Mouse (Mus musculus) midbrain, embryonic 15.5 days (tissue): Measurements from ENCODE around the gene Lamp2. TPM values are rescaled to one million over a fixed set of nuclear protein-coding genes. Genes with fewer than 3 reads are reported as not detected.

Source experiments
- ATAC-seq: fragments of 200-750 bp; cut with Nextera tagmentation; replicated peaks from 2 replicates; pipeline ENCODE4 v1.8.0; 2017; ENCODE audit warnings: moderate TSS enrichment
- H3K27ac ChIP-seq: fragments of 300-500 bp; sonication (generic); 2 replicates; pipeline ENCODE4 v1.5.1; 2015; ENCODE audit warnings: mild to moderate bottlenecking, inconsistent platforms
- H3K27me3 ChIP-seq: fragments of 300-500 bp; sonication (generic); replicated peaks from 2 replicates; pipeline ENCODE4 v1.6.1; 2015; ENCODE audit warnings: inconsistent platforms
- H3K36me3 ChIP-seq: fragments of 300-500 bp; sonication (generic); replicated peaks from 2 replicates; pipeline ENCODE4 v1.6.1; 2015; ENCODE audit warnings: inconsistent platforms
- H3K4me1 ChIP-seq: fragments of 300-500 bp; sonication (generic); 2 replicates; pipeline ENCODE4 v1.6.1; 2015; ENCODE audit warnings: inconsistent platforms
- H3K4me2 ChIP-seq: fragments of 300-500 bp; sonication (generic); 2 replicates; pipeline ENCODE4 v1.6.1; 2015; ENCODE audit warnings: inconsistent platforms, mild to moderate bottlenecking, moderate library complexity
- H3K4me3 ChIP-seq: fragments of 300-500 bp; sonication (generic); 2 replicates; pipeline ENCODE4 v1.5.1; 2015; ENCODE audit warnings: mild to moderate bottlenecking, inconsistent platforms
- H3K9ac ChIP-seq: fragments of 300-500 bp; sonication (generic); 2 replicates; pipeline ENCODE4 v1.6.1; 2015; ENCODE audit warnings: mild to moderate bottlenecking, inconsistent platforms
- H3K9me3 ChIP-seq: fragments of 300-500 bp; sonication (generic); 2 replicates; pipeline ENCODE4 v1.6.1; 2016; ENCODE audit warnings: inconsistent platforms
- WGBS: fragments of 180-500 bp; shearing (Covaris S2); methylation state at CpG from one replicate; pipeline ENCODE4 v1.1.7; 2015; ENCODE audit warnings: mixed read lengths; 5-methylcytosine and 5-hydroxymethylcytosine counted together
- polyA plus RNA-seq: library from polyadenylated mRNA; unstranded; fragments of >200 nt; fragmentation: Nextera tagmentation; extraction: Ambion mirVana; gene quantifications from 2 replicates; pipeline ENCODE4 v1.2.1, GENCODE M21; 2015

Lamp2 gene
- polyA plus RNA-seq, 1 experiment from 2014 or later = 52.0 TPM

DNA sequence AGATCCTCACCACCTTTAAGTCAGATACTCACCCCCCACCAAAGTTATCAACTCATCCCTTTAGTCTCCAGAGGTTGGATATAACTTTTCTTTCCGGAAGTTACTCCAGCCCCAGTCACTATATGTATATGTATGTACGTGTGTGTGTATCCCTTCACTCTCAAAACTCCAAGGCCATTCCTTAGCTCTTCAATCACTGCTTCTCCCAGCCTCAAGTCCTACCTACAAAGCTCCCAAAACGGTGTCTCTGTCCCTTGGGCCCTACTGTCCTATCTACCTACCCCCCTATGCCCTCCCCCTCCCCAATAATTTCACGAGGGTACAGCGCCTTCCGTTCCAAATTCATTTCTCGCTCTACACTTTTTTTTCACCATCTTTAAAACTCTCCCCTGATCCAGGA lies 780 bp downstream of the Lamp2 start:
- Histone ChIP-seq H3K9ac (peak overlapping the region; percentile 39), H3K4me1 (peaks cover 5% of the 10 kb centered on the region), H3K27ac (no peak overlapping the region), H3K9me3 (no peaks in the 10 kb centered on the region), H3K4me2 (peak overlapping the region; percentile 51), H3K4me3 (peak overlapping the region; percentile 57), H3K36me3 (no peaks in the 10 kb centered on the region), H3K27me3 (no peaks in the 10 kb centered on the region)
- ATAC-seq = peak; percentile 22
- 30% methylated on average over 7 of the region's 7 CpGs for WGBS

DNA sequence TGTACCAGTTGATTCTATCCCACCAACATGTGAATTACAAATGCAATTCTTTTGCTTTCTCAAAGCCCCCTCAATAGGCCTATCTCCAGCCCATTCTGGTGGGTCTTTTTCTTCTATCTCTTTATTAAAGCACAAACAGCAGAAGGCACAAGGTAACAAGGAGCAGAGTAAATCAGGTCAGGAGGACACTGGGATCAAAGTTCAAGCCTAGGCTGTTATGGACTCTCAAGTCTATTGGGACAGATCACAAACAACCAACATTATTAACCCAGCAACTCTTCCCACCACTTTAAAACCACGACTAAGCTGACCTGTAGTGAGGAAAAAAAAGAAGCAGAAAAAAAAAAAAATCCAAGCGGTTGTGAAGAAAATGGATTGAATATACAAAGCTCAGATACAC lies 1.4 kb downstream of the Lamp2 start:
- WGBS = 39% methylated on average over 2 of the region's 2 CpGs
- 0 out of 2 replicates have a peak overlapping the region, but pooled peaks have one; percentile 57 for H3K4me3 ChIP-seq

DNA sequence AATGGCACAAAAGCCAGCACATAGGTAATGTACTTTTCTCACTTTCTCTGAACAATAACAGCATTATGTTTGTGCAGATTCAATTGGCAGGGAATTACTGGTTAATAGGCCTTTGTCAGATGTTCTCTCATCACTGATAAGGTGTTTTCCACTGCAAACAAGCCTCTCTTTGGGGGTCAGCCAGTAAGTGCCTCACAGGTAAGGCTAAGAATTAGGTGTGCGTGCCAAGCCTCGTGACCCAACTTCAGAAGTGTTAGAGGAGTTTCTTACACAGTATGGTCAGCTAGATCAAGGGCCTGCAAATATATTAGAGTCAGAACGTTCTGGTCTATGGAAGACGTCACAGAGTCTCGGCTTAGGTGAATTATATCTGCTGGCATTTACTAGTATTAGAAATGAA lies 2.3 kb downstream of the Lamp2 start:
- no peak overlapping the region for H3K9ac ChIP-seq
- no peaks in the 10 kb centered on the region for H3K9me3 ChIP-seq
- H3K4me2 ChIP-seq = no peak overlapping the region
- no peak overlapping the region for H3K4me3 ChIP-seq
- ATAC-seq = no peak
- H3K27me3 ChIP-seq = no peaks in the 10 kb centered on the region
- H3K27ac ChIP-seq = no peak overlapping the region
- peaks cover 10% of the 10 kb centered on the region; the same call in 1 of the 2 replicates for H3K36me3 ChIP-seq
- peaks cover 5% of the 10 kb centered on the region for H3K4me1 ChIP-seq
- WGBS = 84% methylated on average over 5 of the region's 5 CpGs

More for the DNA sequence above, 1.4 kb downstream of the Lamp2 start:
- Histone ChIP-seq H3K9me3 (no peaks in the 10 kb centered on the region), H3K9ac (no peak overlapping the region), H3K27me3 (no peaks in the 10 kb centered on the region), H3K4me2 (peak overlapping the region; percentile 51), H3K4me1 (peaks cover 5% of the 10 kb centered on the region), H3K36me3 (peaks cover 3% of the 10 kb centered on the region; the same call in 1 of the 2 replicates), H3K27ac (no peak overlapping the region)
- ATAC-seq = no peak

DNA sequence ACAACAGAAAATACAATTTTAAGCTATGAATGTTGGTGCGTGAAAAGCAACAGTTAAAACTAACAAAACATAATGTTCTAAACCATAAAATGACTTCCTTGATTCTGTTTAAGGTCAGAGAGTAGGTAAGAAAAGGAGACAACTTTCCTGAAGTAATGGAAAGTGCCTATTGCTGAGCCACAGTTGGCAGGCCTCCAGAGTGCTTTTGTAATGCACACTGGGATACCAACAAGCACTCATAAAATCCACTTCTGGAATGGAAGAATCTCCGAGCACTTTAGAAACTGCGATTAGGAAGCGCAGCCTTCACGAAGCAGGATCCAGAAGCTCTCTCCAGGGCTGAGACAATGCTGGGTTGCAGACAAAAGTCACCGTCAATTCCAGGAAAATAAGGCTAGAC lies 5.8 kb downstream of the Lamp2 start:
- Histone ChIP-seq H3K36me3 (peaks cover 10% of the 10 kb centered on the region; the same call in 1 of the 2 replicates), H3K9ac (no peak overlapping the region), H3K27me3 (no peaks in the 10 kb centered on the region), H3K9me3 (no peaks in the 10 kb centered on the region), H3K4me2 (no peak overlapping the region), H3K4me3 (no peak overlapping the region), H3K27ac (no peak overlapping the region), H3K4me1 (peaks cover 5% of the 10 kb centered on the region)
- WGBS = 84% methylated on average over 6 of the region's 6 CpGs
- no peak for ATAC-seq

DNA sequence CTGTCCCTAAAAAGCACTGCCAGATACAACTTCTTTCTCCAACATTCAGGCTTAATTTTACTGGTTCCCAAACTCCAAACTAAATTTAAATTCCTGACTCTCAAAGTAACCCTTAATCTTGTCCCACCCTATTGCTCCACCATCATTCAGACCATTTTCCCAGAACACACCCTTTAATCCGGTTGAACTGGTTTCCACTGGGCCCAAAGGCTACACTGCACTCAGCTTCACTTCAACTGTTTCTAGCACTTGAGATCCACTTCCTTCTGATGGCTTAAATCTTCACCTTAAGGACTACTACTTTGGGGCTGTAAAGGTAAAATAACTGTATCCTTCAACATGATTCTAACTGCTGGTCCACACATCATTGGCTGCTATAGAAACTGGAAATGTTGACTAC lies 10.5 kb downstream of the Lamp2 start:
- Histone ChIP-seq H3K9me3 (no peaks in the 10 kb centered on the region), H3K27me3 (no peaks in the 10 kb centered on the region), H3K4me1 (no peaks in the 10 kb centered on the region), H3K9ac (no peak overlapping the region), H3K4me2 (no peak overlapping the region), H3K4me3 (no peak overlapping the region), H3K27ac (no peak overlapping the region), H3K36me3 (peaks cover 10% of the 10 kb centered on the region; the same call in 1 of the 2 replicates)
- 85% methylated on average over 1 of the region's 1 CpGs for WGBS
- ATAC-seq = no peak

DNA sequence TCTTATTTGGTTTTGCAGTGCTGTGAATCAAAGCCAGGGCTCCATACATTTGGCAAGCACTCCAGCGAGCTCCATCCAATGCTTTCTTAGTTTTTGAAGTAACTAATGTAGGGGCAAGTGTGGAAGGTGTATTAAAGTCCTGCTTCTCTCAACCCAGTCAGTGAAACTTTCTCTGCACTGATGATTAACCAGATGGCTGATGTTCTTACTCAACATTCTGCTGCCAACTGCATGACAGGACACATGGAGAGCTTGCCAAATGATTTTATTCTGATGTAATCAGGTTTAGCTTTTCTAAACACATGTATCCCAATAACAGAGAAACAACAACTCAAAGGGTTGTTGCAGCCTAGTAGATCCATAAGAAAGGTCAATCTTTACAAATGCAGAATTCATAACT lies 13.8 kb downstream of the Lamp2 start:
- no peak overlapping the region for H3K4me3 ChIP-seq
- ATAC-seq = no peak

DNA sequence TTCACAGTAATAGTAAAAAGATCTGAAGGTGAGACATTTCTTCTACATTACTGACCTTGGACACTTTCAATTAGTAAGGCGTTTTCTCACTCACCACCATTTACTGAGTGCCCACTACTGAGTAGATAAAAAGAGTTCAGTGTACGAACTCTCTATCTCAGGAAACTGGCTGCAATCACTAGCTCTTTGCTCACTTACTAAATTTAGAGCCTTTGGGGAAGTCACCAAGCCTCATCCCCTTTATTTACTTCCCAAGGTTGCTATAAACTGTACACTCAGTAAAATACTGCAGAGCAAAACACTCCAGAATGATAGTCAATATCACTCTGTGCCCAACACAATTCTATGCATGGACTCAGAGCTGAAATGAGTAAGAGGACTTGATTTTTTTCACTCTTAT lies 16.6 kb downstream of the Lamp2 start:
- Histone ChIP-seq H3K4me3 (no peak overlapping the region), H3K9ac (no peak overlapping the region), H3K4me1 (no peaks in the 10 kb centered on the region), H3K27me3 (no peaks in the 10 kb centered on the region), H3K9me3 (no peaks in the 10 kb centered on the region), H3K36me3 (no peaks in the 10 kb centered on the region), H3K27ac (no peak overlapping the region), H3K4me2 (no peak overlapping the region)
- WGBS = 92% methylated on average over 2 of the region's 2 CpGs
- ATAC-seq = no peak

More for the DNA sequence above, 13.8 kb downstream of the Lamp2 start:
- no peaks in the 10 kb centered on the region for H3K27me3 ChIP-seq
- no peaks in the 10 kb centered on the region for H3K9me3 ChIP-seq
- H3K36me3 ChIP-seq = no peaks in the 10 kb centered on the region
- no peaks in the 10 kb centered on the region for H3K4me1 ChIP-seq
- H3K27ac ChIP-seq = no peak overlapping the region
- H3K4me2 ChIP-seq = no peak overlapping the region
- H3K9ac ChIP-seq = no peak overlapping the region
- 71% methylated on average over 1 of the region's 1 CpGs for WGBS

DNA sequence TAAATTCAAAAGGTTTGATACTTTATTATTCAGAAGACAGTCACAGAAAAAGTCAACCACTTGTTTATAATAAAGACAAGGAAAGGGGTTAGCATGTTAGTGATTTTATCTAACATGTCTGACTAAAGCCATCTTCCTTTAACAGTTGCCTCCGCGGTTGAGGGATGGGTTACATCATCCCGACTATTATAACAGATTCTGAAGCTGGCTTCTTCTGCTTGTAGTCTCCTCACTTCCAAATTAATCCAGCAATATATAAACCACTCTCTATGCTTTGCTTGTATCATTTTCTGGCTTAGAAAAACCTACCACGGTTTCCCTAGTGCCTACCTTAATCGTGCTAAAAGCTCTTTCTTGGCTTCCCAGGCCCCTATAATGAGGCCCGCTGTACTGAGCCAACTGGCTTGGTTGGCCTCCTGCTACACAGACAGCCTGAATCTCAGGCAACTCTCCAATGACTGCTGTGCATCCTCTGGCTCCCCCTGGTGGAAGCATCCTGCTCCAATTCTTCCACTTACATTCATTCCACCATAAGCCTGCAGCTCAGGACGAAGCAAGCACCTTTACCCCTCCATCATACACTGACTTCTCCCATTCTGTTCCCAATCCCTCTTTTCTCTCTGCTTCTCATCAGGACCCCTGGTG lies 18.0 kb downstream of the Lamp2 start:
- WGBS = 61% methylated on average over 7 of the region's 7 CpGs
- Histone ChIP-seq H3K36me3 (no peaks in the 10 kb centered on the region), H3K9me3 (no peaks in the 10 kb centered on the region), H3K4me2 (no peak overlapping the region), H3K4me3 (no peak overlapping the region), H3K27ac (no peak overlapping the region), H3K9ac (no peak overlapping the region), H3K27me3 (no peaks in the 10 kb centered on the region), H3K4me1 (no peaks in the 10 kb centered on the region)
- ATAC-seq = peak; percentile 84

DNA sequence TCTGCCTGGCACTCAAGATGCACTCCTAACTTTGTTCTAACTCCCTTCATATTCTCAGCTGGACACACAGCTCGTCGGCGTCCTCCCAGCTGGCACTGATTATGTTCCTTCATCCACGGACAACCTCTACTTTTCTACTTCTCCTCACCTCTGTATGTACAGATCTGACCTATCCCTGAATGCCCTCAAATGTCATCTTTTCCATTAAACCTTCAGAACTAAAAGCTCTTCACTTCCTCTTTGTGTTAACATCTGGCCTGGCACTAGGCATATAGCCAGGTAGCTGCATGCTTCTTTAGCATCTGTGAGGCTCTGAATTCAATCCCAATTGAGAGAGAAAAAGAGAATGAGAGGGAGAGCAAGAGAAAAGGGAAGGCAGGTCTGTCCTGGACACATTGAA lies 26.8 kb downstream of the Lamp2 start:
- WGBS = 90% methylated on average over 4 of the region's 4 CpGs
- Histone ChIP-seq H3K9ac (no peak overlapping the region), H3K4me2 (no peak overlapping the region), H3K27me3 (no peaks in the 10 kb centered on the region), H3K36me3 (no peaks in the 10 kb centered on the region), H3K9me3 (no peaks in the 10 kb centered on the region), H3K4me3 (no peak overlapping the region), H3K27ac (no peak overlapping the region), H3K4me1 (no peaks in the 10 kb centered on the region)
- no peak for ATAC-seq

DNA sequence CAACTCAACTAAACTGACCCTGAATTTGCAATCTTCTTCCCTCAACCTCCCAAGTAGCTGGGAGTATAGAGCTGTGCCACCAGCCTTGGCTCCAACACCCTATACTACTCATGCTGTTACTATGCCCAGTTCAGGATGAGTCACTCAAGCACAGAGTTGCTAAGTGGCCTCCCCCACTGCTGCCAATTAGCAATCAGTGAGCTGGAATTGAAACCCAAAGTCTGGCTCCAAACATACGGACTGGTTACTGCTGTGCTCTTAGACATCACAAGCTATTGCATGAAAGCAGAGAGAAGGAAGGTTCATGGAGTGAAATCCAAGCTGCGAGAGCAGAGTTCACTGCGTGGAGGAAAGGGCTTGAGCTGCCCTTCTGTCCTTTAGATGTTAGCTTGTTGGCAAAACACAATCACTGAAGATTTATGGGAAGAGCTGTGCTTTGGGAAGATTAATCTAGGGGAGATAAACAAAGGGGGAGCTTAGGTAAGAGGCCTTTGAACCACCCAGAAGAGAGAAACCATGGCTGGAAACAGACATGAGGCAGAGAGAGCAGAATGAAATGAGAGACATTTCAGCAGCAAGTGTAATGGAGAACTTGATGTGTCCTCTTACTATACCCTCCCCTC lies 27.3 kb downstream of the Lamp2 start:
- no peak for ATAC-seq
- H3K27ac ChIP-seq = no peak overlapping the region
- WGBS = 88% methylated on average over 3 of the region's 3 CpGs
- H3K4me3 ChIP-seq = no peak overlapping the region
- no peak overlapping the region for H3K9ac ChIP-seq
- H3K9me3 ChIP-seq = no peaks in the 10 kb centered on the region
- H3K4me2 ChIP-seq = no peak overlapping the region
- H3K27me3 ChIP-seq = no peaks in the 10 kb centered on the region
- no peaks in the 10 kb centered on the region for H3K36me3 ChIP-seq
- no peaks in the 10 kb centered on the region for H3K4me1 ChIP-seq

DNA sequence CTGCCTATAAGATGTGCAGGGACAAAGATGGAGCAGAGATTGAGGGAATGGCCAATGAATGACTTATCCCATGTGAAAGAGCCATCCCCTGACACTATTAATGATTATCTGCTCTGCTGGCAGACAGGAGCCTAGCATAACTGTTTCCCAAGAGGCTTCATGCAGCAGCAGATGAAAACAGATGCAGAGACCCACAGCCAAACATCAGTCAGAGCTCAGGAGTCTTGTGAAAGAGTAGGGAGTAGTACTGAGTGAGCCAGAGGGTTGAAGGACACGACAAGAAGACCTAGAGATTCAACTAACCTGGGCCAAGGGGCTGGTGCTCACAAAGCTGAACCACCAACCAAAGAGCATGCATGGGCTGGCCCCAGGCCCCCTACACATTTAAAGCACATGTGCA lies 30.2 kb downstream of the Lamp2 start:
- 67% methylated on average over 1 of the region's 1 CpGs for WGBS
- H3K4me3 ChIP-seq = no peak overlapping the region
- H3K9me3 ChIP-seq = no peaks in the 10 kb centered on the region
- H3K27me3 ChIP-seq = no peaks in the 10 kb centered on the region
- H3K36me3 ChIP-seq = no peaks in the 10 kb centered on the region
- H3K27ac ChIP-seq = no peak overlapping the region
- no peak for ATAC-seq
- H3K4me2 ChIP-seq = no peak overlapping the region
- no peaks in the 10 kb centered on the region for H3K4me1 ChIP-seq
- H3K9ac ChIP-seq = no peak overlapping the region

DNA sequence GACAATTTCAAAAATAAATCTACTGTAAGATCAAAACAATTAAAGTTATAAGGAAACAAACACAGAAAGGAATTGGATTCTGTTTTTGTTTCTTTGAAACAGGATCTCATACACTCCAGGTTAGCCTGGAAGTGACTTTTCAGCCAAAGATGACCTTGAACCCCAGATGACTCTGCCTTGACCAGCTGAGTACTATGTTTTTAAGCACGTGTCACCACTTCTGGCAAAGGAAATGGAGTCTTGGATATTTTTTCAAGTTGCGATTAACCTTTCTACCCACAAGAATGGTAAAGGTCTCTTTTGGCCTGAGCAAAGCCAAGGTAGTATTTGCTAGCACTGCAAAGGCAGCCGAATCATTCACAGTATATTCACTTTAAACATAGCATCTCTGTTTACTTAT lies 33.2 kb downstream of the Lamp2 start:
- ATAC-seq = no peak
- Histone ChIP-seq H3K4me2 (no peak overlapping the region), H3K4me3 (no peak overlapping the region), H3K9ac (no peak overlapping the region), H3K4me1 (no peaks in the 10 kb centered on the region), H3K27ac (no peak overlapping the region), H3K9me3 (no peaks in the 10 kb centered on the region), H3K27me3 (no peaks in the 10 kb centered on the region), H3K36me3 (no peaks in the 10 kb centered on the region)
- 89% methylated on average over 3 of the region's 3 CpGs for WGBS

DNA sequence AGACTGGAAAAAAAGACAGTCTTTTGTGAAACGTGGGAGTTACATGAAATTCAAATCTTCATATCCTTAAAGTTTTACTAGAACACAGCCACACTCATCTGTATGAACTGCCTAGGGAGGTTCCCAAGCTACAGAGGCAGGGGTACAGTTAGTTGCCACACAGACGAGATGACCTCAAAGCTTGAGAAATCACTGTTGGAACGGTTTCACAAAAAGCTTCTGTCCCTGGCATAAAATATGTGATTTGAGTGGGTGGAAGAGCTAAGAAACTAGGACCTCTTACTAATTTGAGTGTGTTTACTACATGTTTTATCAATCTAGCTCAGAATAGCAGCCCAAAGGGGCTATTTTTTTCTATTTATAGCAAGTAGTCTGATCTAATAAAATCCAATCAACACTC lies 33.9 kb downstream of the Lamp2 start:
- no peak overlapping the region for H3K9ac ChIP-seq
- no peaks in the 10 kb centered on the region for H3K9me3 ChIP-seq
- no peak for ATAC-seq
- H3K4me3 ChIP-seq = no peak overlapping the region
- H3K27me3 ChIP-seq = no peaks in the 10 kb centered on the region
- H3K4me1 ChIP-seq = no peaks in the 10 kb centered on the region
- no peak overlapping the region for H3K27ac ChIP-seq
- no peaks in the 10 kb centered on the region for H3K36me3 ChIP-seq
- H3K4me2 ChIP-seq = no peak overlapping the region
- 76% methylated on average over 3 of the region's 3 CpGs for WGBS
